Mouse (Mus musculus) B cell, adult 62 days (primary cell): ENCODE results near the gene Kmt5a. TPM values are rescaled to one million over a fixed set of nuclear protein-coding genes. Genes with fewer than 3 reads are reported as not detected.

Experiments used
- total RNA-seq: library from RNA; stranded (reverse); gene quantifications from 4 replicates; pipeline ENCODE4 v1.2.4, GENCODE M21; 2023

Kmt5a gene
- total RNA-seq, result 47.3 to 58.4 TPM (median 50.8 TPM) in 4 replicates

GRCm38 (mm10) chr5:124439447-124440093, at the start of gene Kmt5a:
Gene Kmt5a (plus strand): TSS chr5:124439930.

GRCm38 (mm10) chr5:124425412-124426259, 14.1 kb upstream of the Kmt5a start, which contains the start of gene Sbno1:
Gene Sbno1 (minus strand): TSS chr5:124426001.

GRCm38 (mm10) chr5:124482966-124483654, 43.4 kb downstream of the Kmt5a start, which contains the start of gene Snrnp35:
Gene Snrnp35 (plus strand): TSS chr5:124483134.

Other genes starting within 250 kb of the Kmt5a start
- gene Pitpnm2, start 190.2 kb upstream of the Kmt5a start, total RNA-seq, result 51.1 to 72.2 TPM (median 55.5 TPM) in 4 replicates
- 29.8 to 33.9 TPM (median 31.7 TPM) in 4 replicates for gene Mphosph9, start 112.0 kb upstream of the Kmt5a start, total RNA-seq
- gene 2810006K23Rik, start 111.8 kb upstream of the Kmt5a start, total RNA-seq, result 4.3 to 7.0 TPM (median 6.5 TPM) in 4 replicates
- 96.6 to 111 TPM (median 101 TPM) in 4 replicates for gene Cdk2ap1, start 76.8 kb upstream of the Kmt5a start, total RNA-seq
- 216 to 228 TPM (median 222 TPM) in 4 replicates for gene Sbno1, start 13.9 kb upstream of the Kmt5a start, total RNA-seq
- 165 to 186 TPM (median 173 TPM) in 4 replicates for gene Rilpl2, start 38.4 kb downstream of the Kmt5a start, total RNA-seq
- gene Snrnp35, start 43.2 kb downstream of the Kmt5a start, total RNA-seq, result 15.0 to 20.5 TPM (median 17.3 TPM) in 4 replicates
- gene Rilpl1, start 91.5 kb downstream of the Kmt5a start, total RNA-seq, result 2.2 to 3.1 TPM (median 2.3 TPM) in 4 replicates
- gene Tmed2, start 100.8 kb downstream of the Kmt5a start, total RNA-seq, result 103 to 116 TPM (median 110 TPM) in 4 replicates
- 39.5 to 42.4 TPM (median 41.7 TPM) in 4 replicates for gene Ddx55, start 112.9 kb downstream of the Kmt5a start, total RNA-seq
- gene Eif2b1, start 139.2 kb downstream of the Kmt5a start, total RNA-seq, result 22.8 to 36.2 TPM (median 33.7 TPM) in 4 replicates
- 27.6 to 35.1 TPM (median 34.4 TPM) in 4 replicates for gene Gtf2h3, start 139.2 kb downstream of the Kmt5a start, total RNA-seq
- gene Atp6v0a2, start 188.6 kb downstream of the Kmt5a start, total RNA-seq, result 46.0 to 62.9 TPM (median 54.8 TPM) in 4 replicates